Mouse (Mus musculus): ENCODE results near the gene Dnajc17. TPM values are rescaled to one million over a fixed set of nuclear protein-coding genes. Genes with fewer than 3 reads are reported as not detected.
A peak's percentile ranks its signal among the peaks of the same experiment; 100 is the strongest.

The Dnajc17 gene
- polyA plus RNA-seq, 1 experiment from 2014 or later: 28.2 TPM

DNA sequence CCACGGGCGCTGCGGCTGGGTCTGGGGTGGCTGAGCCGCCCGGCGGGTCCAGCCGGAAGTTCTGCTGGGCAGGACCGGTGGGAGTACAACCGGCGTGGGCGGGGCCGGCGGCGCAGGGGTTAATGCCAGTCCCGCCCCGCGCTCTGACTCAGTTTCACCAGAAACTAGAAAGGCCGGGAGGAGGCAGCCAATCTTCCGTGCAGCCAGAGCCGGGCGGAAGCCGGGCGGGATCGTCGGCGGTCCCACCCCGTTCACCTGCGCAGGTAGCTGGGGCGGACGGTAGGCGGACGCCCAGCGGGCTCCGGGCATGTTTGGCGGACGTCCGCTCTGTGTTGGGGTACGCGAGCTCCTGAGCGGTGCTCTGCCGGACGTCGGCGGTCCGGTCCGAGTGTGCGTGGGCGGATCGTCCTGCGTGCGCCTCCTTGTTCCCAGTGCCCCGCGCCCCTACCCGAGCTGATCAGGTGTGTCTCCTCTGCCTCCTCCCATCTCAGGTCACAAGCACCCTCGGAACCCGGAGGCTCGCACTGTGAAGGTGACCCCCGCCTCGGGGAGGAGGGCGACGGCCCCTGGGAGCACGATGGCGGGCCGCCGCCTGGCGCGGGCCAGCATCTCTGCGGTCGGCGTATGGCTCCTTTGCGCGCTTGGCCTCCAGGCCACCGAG, 28.7 kb upstream of the Dnajc17 start, which contains the start of gene Spint1:
Spint1 (plus strand) TSS at position 153 of the 661 bp plus-strand sequence.
- Histone ChIP-seq H3K27me3 (ENCODE audit: poor library complexity, severe bottlenecking) (peaks cover 71% of the 10 kb centered on the region), H3K4me3 (peak within 1 kb of the TSS; percentile 58), H3K27ac (peak within 1 kb of the TSS; percentile 36; the same call in 1 of the 2 replicates), H3K9me3 (no peaks in the 10 kb centered on the region), H3K36me3 (replicated peaks) (no peaks in the 10 kb centered on the region), H3K4me1 (peaks cover 15% of the 10 kb centered on the region)
- WGBS: under 1% methylated on average over 73 of the region's 73 CpGs
- DNase-seq (ENCODE audit: extremely low spot score, low spot score): peak; percentile 22

DNA sequence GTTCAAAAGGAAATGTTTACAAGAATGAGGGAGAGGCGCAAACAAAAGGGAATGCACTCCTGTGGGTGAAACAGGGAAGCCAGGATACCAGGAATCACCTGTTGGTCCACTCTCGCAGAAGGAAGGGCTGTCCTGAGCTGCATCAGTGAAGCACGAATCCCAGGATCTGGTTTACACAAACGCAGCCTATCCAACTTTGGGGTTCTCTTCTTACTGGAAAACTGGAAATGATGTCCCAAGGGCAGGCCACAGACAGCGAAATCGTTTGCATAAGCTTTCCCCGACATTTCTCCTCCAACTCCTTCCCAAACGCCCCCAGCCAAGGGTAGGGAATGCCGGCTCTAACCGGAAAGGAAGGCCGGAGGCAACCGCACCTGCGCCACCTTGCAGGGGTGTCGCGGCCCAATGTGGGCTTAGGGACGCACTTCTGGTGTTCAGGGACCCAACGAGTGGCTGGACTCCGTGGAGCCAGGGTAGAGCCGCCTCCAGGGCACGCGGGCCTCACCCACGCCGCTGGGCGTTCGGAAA, 28.2 kb upstream of the Dnajc17 start:
- Histone ChIP-seq H3K36me3 (replicated peaks) (no peaks in the 10 kb centered on the region), H3K9me3 (no peaks in the 10 kb centered on the region), H3K27ac (peak overlapping the region; percentile 36; the same call in 1 of the 2 replicates), H3K27me3 (ENCODE audit: poor library complexity, severe bottlenecking) (peaks cover 71% of the 10 kb centered on the region), H3K4me1 (peaks cover 15% of the 10 kb centered on the region), H3K4me3 (peak overlapping the region; percentile 58)
- WGBS: 5% methylated on average over 25 of the region's 25 CpGs
- DNase-seq (ENCODE audit: extremely low spot score, low spot score): peak; percentile 22

DNA sequence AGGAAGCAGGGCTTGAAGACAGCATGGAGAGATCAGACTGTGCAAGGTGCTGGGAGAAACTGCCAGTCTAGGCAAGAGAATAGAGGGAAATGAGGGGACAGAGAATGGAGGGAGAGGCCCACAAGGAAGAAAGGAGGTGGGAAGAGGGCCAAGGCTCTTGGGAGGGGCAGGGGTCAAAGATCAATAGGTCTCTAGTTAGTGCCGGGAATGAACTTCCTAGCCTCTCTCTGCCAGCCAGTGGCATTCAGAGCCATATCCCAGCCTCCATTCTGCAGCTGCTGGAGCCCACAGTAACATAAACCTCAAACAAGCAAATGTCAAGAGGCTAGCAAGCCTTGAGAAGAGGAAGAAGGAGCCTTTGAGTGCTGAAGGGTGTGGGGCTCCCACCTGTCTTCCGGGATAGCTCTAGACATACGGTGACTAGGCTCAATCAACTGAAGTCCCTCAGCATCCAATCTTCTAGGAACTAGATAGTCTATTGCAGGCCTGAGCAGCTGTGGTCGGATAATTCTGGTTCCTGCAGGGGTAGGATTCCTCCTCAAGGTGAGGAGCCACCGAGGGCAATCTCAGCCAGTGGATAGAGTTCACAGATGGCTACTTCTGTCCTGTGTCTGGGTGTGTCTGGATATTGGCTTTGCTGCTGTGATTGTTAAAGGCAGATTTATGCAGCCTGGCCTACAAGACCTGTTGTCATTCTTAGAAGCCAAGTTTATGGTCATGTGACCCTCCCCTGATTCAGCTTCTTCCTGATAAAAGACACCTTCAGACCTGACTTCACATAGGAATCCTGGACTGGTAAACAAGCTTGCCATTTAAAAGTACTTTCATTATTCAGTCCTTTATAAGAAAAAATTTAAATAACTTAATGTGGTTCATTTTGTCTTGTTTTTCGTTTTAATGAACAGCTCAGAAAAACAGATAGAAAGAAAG, 21.4 kb upstream of the Dnajc17 start, which contains the start of gene Ppp1r14d:
Ppp1r14d (minus strand) TSS at position 132 of the 930 bp plus-strand sequence.
- WGBS: 78% methylated on average over 6 of the region's 6 CpGs
- peaks cover 18% of the 10 kb centered on the region for H3K27me3 ChIP-seq (ENCODE audit: poor library complexity, severe bottlenecking)
- no peaks in the 10 kb centered on the region for H3K9me3 ChIP-seq
- H3K36me3 ChIP-seq (replicated peaks): no peaks in the 10 kb centered on the region
- DNase-seq (ENCODE audit: extremely low spot score, low spot score): no peak
- H3K4me1 ChIP-seq: no peaks in the 10 kb centered on the region
- no peak within 1 kb of the TSS for H3K27ac ChIP-seq
- H3K4me3 ChIP-seq: no peak within 1 kb of the TSS

DNA sequence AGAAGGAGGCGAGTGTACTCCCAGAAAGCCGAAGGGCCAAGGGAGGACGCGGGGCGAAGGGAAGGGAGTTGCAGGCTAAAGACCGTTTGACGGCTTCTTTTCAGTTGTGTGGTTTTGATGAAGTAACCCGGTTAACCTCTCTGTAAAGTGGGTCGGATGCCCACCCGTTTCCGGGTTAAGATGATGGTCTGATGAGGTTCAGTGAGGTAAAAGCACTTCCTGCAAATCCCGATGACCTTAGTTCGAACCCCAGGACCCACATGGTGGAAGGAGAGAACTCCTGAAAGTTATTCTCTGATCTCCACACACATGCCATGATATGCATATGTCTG, 547 bp upstream of the Dnajc17 start:
- Histone ChIP-seq H3K9me3 (no peaks in the 10 kb centered on the region), H3K27ac (peak overlapping the region; percentile 93), H3K36me3 (replicated peaks) (peaks cover 39% of the 10 kb centered on the region), H3K27me3 (ENCODE audit: poor library complexity, severe bottlenecking) (no peaks in the 10 kb centered on the region), H3K4me1 (peaks cover 30% of the 10 kb centered on the region), H3K4me3 (peak overlapping the region; percentile 79)
- DNase-seq (ENCODE audit: extremely low spot score, low spot score): no peak
- WGBS: 4% methylated on average over 13 of the region's 13 CpGs

DNA sequence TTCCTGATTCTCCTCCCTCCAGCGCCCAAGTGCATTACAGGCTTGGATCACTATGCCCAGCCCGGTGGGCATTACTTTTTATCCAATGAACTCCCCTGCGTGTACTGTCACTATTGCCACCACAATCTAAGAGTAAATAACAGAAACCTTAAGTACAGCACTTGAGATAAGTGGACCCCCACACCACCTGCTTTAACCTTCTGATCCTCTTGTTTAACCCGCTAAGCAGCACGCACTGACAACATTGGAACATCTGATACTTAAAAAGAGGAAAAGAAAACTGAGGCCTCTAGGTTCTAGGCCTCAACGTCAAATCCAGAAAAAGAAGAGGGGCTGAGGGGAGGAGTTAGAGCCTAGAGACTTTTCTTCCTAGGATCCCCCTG, 643 bp downstream of the Dnajc17 start:
- Histone ChIP-seq H3K27ac (peak overlapping the region; percentile 93), H3K36me3 (replicated peaks) (peaks cover 27% of the 10 kb centered on the region), H3K4me1 (peaks cover 41% of the 10 kb centered on the region), H3K4me3 (peak overlapping the region; percentile 79), H3K27me3 (ENCODE audit: poor library complexity, severe bottlenecking) (no peaks in the 10 kb centered on the region), H3K9me3 (no peaks in the 10 kb centered on the region)
- WGBS: 20% methylated on average over 6 of the region's 6 CpGs
- DNase-seq (ENCODE audit: extremely low spot score, low spot score): no peak

DNA sequence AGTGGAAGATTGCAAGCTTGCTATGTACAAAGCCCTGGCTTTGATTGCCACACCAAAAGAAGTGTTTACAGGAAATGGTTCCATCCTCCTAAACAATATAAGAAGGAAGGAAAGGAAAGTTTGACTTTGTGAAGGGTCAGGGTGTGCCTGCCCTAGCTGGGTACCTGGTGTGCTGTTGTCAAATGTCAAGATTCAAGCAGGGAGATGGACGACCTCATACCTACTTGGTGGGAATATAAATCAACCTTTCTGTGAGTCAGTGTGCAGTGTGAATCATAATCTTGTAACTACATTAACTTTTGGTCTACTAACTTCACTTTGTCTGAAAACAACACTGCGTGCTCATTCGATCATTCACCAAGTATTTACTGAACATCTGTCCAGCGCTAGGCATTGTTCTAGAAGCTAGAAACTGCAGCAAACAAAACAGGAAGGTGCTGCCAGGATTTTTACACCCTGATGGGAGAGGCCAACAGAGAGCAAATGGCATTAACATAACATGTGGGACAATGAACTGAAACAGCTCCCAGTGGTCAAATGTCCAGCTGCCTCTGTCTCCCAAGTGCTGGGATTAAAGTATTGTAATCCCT, 4.6 kb downstream of the Dnajc17 start:
- 84% methylated on average over 4 of the region's 4 CpGs for WGBS
- DNase-seq (ENCODE audit: extremely low spot score, low spot score): no peak
- Histone ChIP-seq H3K27me3 (ENCODE audit: poor library complexity, severe bottlenecking) (no peaks in the 10 kb centered on the region), H3K4me3 (no peak overlapping the region), H3K4me1 (peaks cover 30% of the 10 kb centered on the region), H3K9me3 (no peaks in the 10 kb centered on the region), H3K27ac (no peak overlapping the region), H3K36me3 (replicated peaks) (no peaks in the 10 kb centered on the region)

DNA sequence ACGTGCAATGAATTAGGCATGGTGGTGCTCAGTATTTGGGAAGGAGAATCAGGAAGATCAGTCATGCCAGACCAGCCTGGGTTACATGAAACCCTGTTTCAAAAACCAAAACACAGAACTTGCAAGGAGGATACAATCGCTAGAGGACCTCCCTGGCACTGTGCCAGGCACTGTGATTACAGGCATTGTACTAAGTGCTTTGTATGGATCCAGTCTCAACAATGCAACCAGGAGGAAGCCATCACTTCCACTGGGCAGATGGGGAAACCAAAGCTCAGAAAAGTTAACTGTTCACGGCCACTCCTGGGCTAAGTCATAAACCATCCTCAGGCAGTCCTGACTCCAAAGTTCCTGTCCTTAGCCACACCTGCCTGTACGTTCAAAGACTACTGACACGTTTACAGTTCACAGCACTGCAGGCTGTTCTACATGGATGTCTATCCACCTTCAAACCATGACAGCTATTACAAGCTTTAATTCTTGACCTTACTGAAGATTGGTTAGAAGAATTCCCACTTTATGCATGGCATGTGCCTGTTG, 5.6 kb downstream of the Dnajc17 start:
- WGBS: 90% methylated on average over 5 of the region's 5 CpGs
- Histone ChIP-seq H3K27ac (no peak overlapping the region), H3K9me3 (no peaks in the 10 kb centered on the region), H3K27me3 (ENCODE audit: poor library complexity, severe bottlenecking) (no peaks in the 10 kb centered on the region), H3K4me3 (no peak overlapping the region), H3K36me3 (replicated peaks) (no peaks in the 10 kb centered on the region), H3K4me1 (peaks cover 34% of the 10 kb centered on the region)
- DNase-seq (ENCODE audit: extremely low spot score, low spot score): no peak

DNA sequence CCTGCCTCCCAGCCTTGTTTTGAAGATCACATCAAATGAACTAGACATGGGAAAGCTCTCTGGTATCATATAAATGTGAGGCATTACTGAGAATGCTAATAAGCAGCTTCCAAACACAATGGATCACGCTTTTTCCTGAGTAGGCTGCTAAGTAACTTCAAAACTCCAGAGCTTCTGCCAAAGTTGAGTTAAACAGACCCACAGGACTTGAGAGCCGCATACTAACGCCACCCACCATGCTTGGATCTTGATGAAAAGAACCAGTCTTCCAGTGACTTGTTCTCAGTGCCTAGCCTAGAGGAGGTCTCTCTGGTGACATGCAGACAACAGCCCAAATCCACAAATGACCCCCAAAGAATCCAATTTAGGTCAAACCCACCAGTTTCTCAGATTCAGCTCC, 9.7 kb downstream of the Dnajc17 start:
- Histone ChIP-seq H3K36me3 (replicated peaks) (no peaks in the 10 kb centered on the region), H3K27ac (no peak overlapping the region), H3K4me3 (no peak overlapping the region), H3K9me3 (no peaks in the 10 kb centered on the region), H3K4me1 (peaks cover 33% of the 10 kb centered on the region), H3K27me3 (ENCODE audit: poor library complexity, severe bottlenecking) (no peaks in the 10 kb centered on the region)
- no peak for DNase-seq (ENCODE audit: extremely low spot score, low spot score)
- 59% methylated on average over 3 of the region's 3 CpGs for WGBS

DNA sequence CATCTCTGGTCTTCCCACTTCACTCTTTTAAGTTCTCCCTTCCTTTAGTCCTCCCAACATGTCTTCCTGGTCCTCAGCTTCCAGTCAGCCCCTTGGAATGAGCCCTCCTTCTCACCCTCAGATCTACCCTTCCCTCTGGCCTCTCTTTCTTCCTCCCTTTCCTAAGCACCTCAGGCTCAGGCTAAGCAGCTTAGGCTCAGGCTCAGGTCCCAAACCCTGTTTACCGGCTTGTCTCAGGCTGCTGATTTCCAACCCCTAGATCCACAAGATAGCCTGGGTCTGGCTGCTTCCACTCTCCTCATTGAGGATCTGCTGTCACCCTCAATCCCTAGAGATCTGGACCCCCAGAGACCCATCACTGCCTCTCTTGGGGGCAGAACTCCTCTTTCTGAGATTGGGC, 10.5 kb downstream of the Dnajc17 start:
- Histone ChIP-seq H3K9me3 (no peaks in the 10 kb centered on the region), H3K36me3 (replicated peaks) (no peaks in the 10 kb centered on the region), H3K4me1 (peaks cover 26% of the 10 kb centered on the region), H3K4me3 (no peak overlapping the region), H3K27me3 (ENCODE audit: poor library complexity, severe bottlenecking) (no peaks in the 10 kb centered on the region), H3K27ac (no peak overlapping the region)
- no peak for DNase-seq (ENCODE audit: extremely low spot score, low spot score)
- WGBS: 3% methylated on average over 1 of the region's 1 CpGs

DNA sequence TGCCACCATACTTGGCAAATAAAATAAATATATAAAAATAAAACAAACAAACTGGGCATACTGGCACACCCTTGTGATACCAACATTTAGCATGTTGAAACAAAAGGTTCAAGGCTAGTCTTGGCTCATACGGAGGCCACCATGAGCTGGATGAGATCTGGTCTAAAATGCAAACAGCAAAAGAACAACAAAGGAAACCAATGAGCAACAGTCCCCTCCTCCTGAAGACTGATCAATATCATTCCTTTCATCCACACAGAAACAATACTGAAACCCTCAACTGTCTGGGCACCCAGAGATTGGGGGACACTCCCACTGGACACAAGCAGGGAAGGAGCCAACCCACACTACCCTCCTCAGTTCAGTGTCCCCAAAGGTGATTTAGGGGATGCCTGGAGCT, 11.1 kb downstream of the Dnajc17 start:
- DNase-seq (ENCODE audit: extremely low spot score, low spot score): no peak
- H3K4me3 ChIP-seq: no peak overlapping the region

DNA sequence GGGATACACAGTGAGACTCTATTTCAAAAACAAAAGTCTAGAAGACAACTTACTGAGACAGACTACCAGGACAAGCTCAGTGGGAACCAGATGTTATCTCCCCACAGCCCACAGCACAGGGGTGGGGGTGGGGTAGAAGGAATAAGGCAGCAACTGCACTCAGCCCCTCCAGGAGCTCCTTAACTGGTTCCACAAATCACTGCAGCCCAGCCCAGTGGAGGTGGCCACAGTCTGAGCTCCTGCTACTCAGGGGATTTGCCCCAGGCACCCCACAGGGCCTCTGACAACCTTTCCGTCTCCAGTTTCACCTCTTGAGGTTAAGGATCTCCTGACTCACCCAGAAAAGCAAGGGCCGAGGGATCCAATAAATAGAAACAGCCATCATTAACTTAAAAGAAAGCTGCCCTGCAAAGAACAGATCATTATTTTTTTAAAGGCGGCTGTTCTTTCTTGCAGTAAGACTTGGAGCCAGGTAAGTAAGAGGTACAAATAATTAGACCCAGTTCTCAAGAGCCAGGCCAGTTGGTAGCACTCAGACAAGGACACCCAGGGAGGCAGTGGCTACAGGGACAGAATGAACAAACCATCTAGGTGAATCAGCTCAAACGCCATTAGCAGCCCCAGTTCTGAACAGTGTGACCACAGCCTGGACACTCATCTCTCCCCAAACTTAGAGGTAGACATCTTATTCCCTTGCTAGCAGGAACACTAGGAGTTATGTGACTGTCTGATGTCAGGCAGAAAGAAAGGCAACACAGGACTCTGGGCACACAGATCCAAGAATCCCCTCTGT, 12.1 kb downstream of the Dnajc17 start:
- H3K27ac ChIP-seq: no peak overlapping the region
- no peak overlapping the region for H3K4me3 ChIP-seq

More for the DNA sequence above, 11.1 kb downstream of the Dnajc17 start:
- Histone ChIP-seq H3K27ac (no peak overlapping the region), H3K4me1 (peaks cover 22% of the 10 kb centered on the region), H3K9me3 (no peaks in the 10 kb centered on the region), H3K27me3 (ENCODE audit: poor library complexity, severe bottlenecking) (no peaks in the 10 kb centered on the region), H3K36me3 (replicated peaks) (no peaks in the 10 kb centered on the region)
- 83% methylated on average over 1 of the region's 1 CpGs for WGBS

DNA sequence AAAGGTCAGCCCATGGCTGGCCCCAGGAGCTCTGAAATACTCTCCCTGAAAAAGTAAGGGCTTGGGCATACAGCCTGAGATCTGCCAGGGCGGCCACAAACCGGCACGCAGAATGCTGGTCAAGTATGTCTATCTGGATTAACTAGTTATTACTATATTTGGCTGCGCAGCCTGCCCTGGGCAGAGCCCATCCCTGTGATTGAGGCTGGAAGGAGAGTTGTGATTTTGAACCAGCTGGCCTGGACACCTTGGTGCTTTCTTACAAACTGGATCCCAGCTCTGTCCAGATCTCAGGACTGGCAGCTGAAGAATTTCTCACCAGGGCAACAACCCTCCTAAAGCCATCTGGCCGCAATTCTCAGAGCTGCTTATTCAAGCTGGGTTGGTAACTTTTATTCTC, 14.5 kb downstream of the Dnajc17 start:
- Histone ChIP-seq H3K27me3 (ENCODE audit: poor library complexity, severe bottlenecking) (no peaks in the 10 kb centered on the region), H3K36me3 (replicated peaks) (no peaks in the 10 kb centered on the region)
- WGBS: 89% methylated on average over 5 of the region's 5 CpGs

More for the DNA sequence above, 12.1 kb downstream of the Dnajc17 start:
- Histone ChIP-seq H3K27me3 (ENCODE audit: poor library complexity, severe bottlenecking) (no peaks in the 10 kb centered on the region), H3K4me1 (peaks cover 22% of the 10 kb centered on the region), H3K9me3 (no peaks in the 10 kb centered on the region), H3K36me3 (replicated peaks) (no peaks in the 10 kb centered on the region)
- WGBS: 21% methylated on average over 4 of the region's 4 CpGs
- no peak for DNase-seq (ENCODE audit: extremely low spot score, low spot score)

More for the DNA sequence above, 14.5 kb downstream of the Dnajc17 start:
- Histone ChIP-seq H3K27ac (no peak overlapping the region), H3K9me3 (no peaks in the 10 kb centered on the region), H3K4me1 (peaks cover 25% of the 10 kb centered on the region), H3K4me3 (no peak overlapping the region)
- no peak for DNase-seq (ENCODE audit: extremely low spot score, low spot score)

All from forebrain, embryonic 10.5 days (tissue).